Mouse (Mus musculus) small intestine, adult 10 weeks (tissue): ENCODE data around the gene Hinfp. TPM values are rescaled to one million over a fixed set of nuclear protein-coding genes. Genes with fewer than 3 reads are reported as not detected.

Experiments
- polyA plus RNA-seq: library from polyadenylated mRNA; stranded (reverse); fragments of 350-450 nt; fragmentation: Illumina TruSeq; extraction: RNeasy Lipid Tissue Mini Kit (QIAGEN cat#74804); gene quantifications from one replicate; pipeline ENCODE4 v1.2.3, GENCODE M21; 2014; ENCODE audit warnings: low replicate concordance

Hinfp gene
- polyA plus RNA-seq = 18.5 TPM

GRCm38 (mm10) chr9:44305466-44306079 lies at the start of gene Hinfp:
TSS of gene Hinfp (minus strand) at chr9:44305671.

GRCm38 (mm10) chr9:44343781-44344421 lies 38.4 kb upstream of the Hinfp start, which contains the start of gene Hmbs:
TSS of gene Hmbs (minus strand) at chr9:44344228.

GRCm38 (mm10) chr9:44334396-44335330 lies 29.2 kb upstream of the Hinfp start, which contains the start of gene H2afx:
TSS of gene H2afx (plus strand) at chr9:44334694.

GRCm38 (mm10) chr9:44325768-44326370 lies 20.4 kb upstream of the Hinfp start, which contains the start of gene Dpagt1:
TSS of gene Dpagt1 (plus strand) at chr9:44326019.

GRCm38 (mm10) chr9:44319887-44320798 lies 14.7 kb upstream of the Hinfp start, which contains the start of gene C2cd2l:
TSS of gene C2cd2l (minus strand) at chr9:44320285.

GRCm38 (mm10) chr9:44288076-44288958 lies 17.2 kb downstream of the Hinfp start, which contains the start of gene Abcg4:
TSS of gene Abcg4 (minus strand) at chr9:44288615.

GRCm38 (mm10) chr9:44268432-44268831 lies 37.0 kb downstream of the Hinfp start, which contains the start of gene Nlrx1:
TSS of gene Nlrx1 (minus strand) at chr9:44268599.

GRCm38 (mm10) chr9:44251314-44251713 lies 54.2 kb downstream of the Hinfp start, which contains the start of gene Pdzd3:
TSS of gene Pdzd3 (minus strand) at chr9:44251471.

Other genes starting within 250 kb of the Hinfp start
- gene Usp2, start 238.7 kb downstream of the Hinfp start, polyA plus RNA-seq = 6.1 TPM
- not detected for gene Mfrp, start 203.9 kb downstream of the Hinfp start, polyA plus RNA-seq
- not detected for gene C1qtnf5, start 198.4 kb downstream of the Hinfp start, polyA plus RNA-seq
- not detected for gene Gm49380, start 192.2 kb downstream of the Hinfp start, polyA plus RNA-seq
- 0.45 TPM for gene Rnf26, start 192.2 kb downstream of the Hinfp start, polyA plus RNA-seq
- 3.6 TPM for gene Mcam, start 171.2 kb downstream of the Hinfp start, polyA plus RNA-seq
- gene Cbl, start 71.6 kb downstream of the Hinfp start, polyA plus RNA-seq = 39.1 TPM
- gene Ccdc153, start 65.0 kb downstream of the Hinfp start, polyA plus RNA-seq = not detected
- 2.2 TPM for gene Pdzd3, start 54.2 kb downstream of the Hinfp start, polyA plus RNA-seq
- gene Nlrx1, start 37.1 kb downstream of the Hinfp start, polyA plus RNA-seq = not detected
- not detected for gene Abcg4, start 17.1 kb downstream of the Hinfp start, polyA plus RNA-seq
- gene C2cd2l, start 14.6 kb upstream of the Hinfp start, polyA plus RNA-seq = 6.6 TPM
- gene Dpagt1, start 20.3 kb upstream of the Hinfp start, polyA plus RNA-seq = 7.8 TPM
- gene H2afx, start 29.0 kb upstream of the Hinfp start, polyA plus RNA-seq = 4.3 TPM
- gene Hmbs, start 38.6 kb upstream of the Hinfp start, polyA plus RNA-seq = 18.0 TPM
- 4.8 TPM for gene Vps11, start 56.0 kb upstream of the Hinfp start, polyA plus RNA-seq
- gene Hyou1, start 73.8 kb upstream of the Hinfp start, polyA plus RNA-seq = 7.2 TPM
- gene Slc37a4, start 91.2 kb upstream of the Hinfp start, polyA plus RNA-seq = 21.7 TPM
- gene Rps25, start 101.5 kb upstream of the Hinfp start, polyA plus RNA-seq = 316 TPM
- gene Trappc4, start 101.9 kb upstream of the Hinfp start, polyA plus RNA-seq = 40.2 TPM
- gene Ccdc84, start 112.9 kb upstream of the Hinfp start, polyA plus RNA-seq = 16.5 TPM
- not detected for gene Foxr1, start 135.5 kb upstream of the Hinfp start, polyA plus RNA-seq
- gene Upk2, start 149.3 kb upstream of the Hinfp start, polyA plus RNA-seq = not detected
- gene Bcl9l, start 177.2 kb upstream of the Hinfp start, polyA plus RNA-seq = 0.89 TPM